Comparison of ENCODE assay signal across 8 mouse cellular contexts in genomic region chr9:55311560-55311959, GRCm38 (mm10). TPM values are rescaled to one million over a fixed set of nuclear protein-coding genes. Genes with fewer than 3 reads are reported as not detected.
DNase-seq lines count a peak whose midpoint lies in the region; ATAC-seq and TF ChIP-seq lines count a peak whose summit lies in the region.

No protein-coding gene starts in this region.

- H3K4me3 ChIP-seq in hindbrain, postnatal 0 days (ENCODE audit: low read length): no peak overlapping the region
- H3K4me3 ChIP-seq in macrophage (ENCODE audit: inconsistent target): no peak overlapping the region

- ATAC-seq in hindbrain, postnatal 0 days: peak; percentile 91

- no peaks in the 10 kb centered on the region for H3K27me3 ChIP-seq in hindbrain, postnatal 0 days (ENCODE audit: insufficient read depth, low read length)

- peak; percentile 48 for DNase-seq in WW6 (ENCODE audit: low read depth, low spot score)
- peak; percentile 85 for DNase-seq in cerebellum, adult 9-11 months
- DNase-seq in frontal cortex, postnatal 14 days (ENCODE audit: low spot score in 2 of 2): peak; percentile 21 to 66
- DNase-seq in hindbrain, postnatal 0 days (ENCODE audit: low spot score): peak; percentile 95
- peak; percentile 67 for DNase-seq in left cerebral cortex, adult 11 months (ENCODE audit: low spot score)
- peak; percentile 78 to 85 for DNase-seq in right cerebral cortex, adult 2 months (ENCODE audit: low spot score in 2 of 2)
- DNase-seq in urinary bladder, postnatal 36 days (ENCODE audit: low spot score in 2 of 2): peak; percentile 33 to 66

- no peaks in the 10 kb centered on the region for H3K79me2 ChIP-seq in macrophage (ENCODE audit: inconsistent target)

- no peak overlapping the region for H3K27ac ChIP-seq in hindbrain, postnatal 0 days
- H3K27ac ChIP-seq in macrophage: peak overlapping the region; percentile 95

- 10% methylated on average over 5 of the region's 5 CpGs for WGBS in hindbrain, postnatal 0 days
- WGBS in macrophage (ENCODE audit: missing documents): 6% methylated on average over 5 of the region's 5 CpGs

- H3K4me1 ChIP-seq in hindbrain, postnatal 0 days (ENCODE audit: insufficient read depth, low read length): no peaks in the 10 kb centered on the region

- no peaks in the 10 kb centered on the region for H3K9me3 ChIP-seq in hindbrain, postnatal 0 days (ENCODE audit: low read length)

- H3K36me3 ChIP-seq in hindbrain, postnatal 0 days (ENCODE audit: insufficient read depth, low read length): no peaks in the 10 kb centered on the region
- no peaks in the 10 kb centered on the region for H3K36me3 ChIP-seq in macrophage (ENCODE audit: inconsistent target)

- TF ChIP-seq CTCF in hindbrain, postnatal 0 days (IDR thresholded peaks at IDR 0.05; ENCODE audit: low read depth): peak; percentile 91

- H3K4me2 ChIP-seq in hindbrain, postnatal 0 days (ENCODE audit: low read depth, low read length): no peak overlapping the region

- no peak overlapping the region for H3K9ac ChIP-seq in hindbrain, postnatal 0 days (replicated peaks; ENCODE audit: low read length)

RNA-seq across cellular contexts. Expression of gene Nrg4, which starts 15.1 kb away (rescaled TPM):
- total RNA-seq in hindbrain, postnatal 0 days (2014; rRNA removed): 0.07 and 0.68 TPM in 2 replicates
- 1.1 and 1.7 TPM in 2 replicates for polyA plus RNA-seq in hindbrain, postnatal 0 days (2015; fragmentation: Nextera tagmentation; extraction: Ambion mirVana)
- 10 to 100 TPM in 1 of 26 experiments, 1 to 10 TPM in 24, under 1 TPM in 1; 0.88 to 12.0 (median 3.0) TPM for total RNA-seq in macrophage (2018; cell fraction: chromatin; rRNA removed)
- total RNA-seq in macrophage (2018; cell fraction: cytosol; rRNA removed): 1 to 10 TPM in 3 of 26 experiments, under 1 TPM in 23; 0.37 to 1.7 (median 0.60) TPM
- 10 to 100 TPM in 2 of 26 experiments, 1 to 10 TPM in 24; 1.4 to 15.3 (median 3.5) TPM for total RNA-seq in macrophage (2018; cell fraction: nucleus; rRNA removed)
- 0.30 to 1.0 TPM (median 0.40 TPM) in 3 replicates for polyA plus RNA-seq in macrophage (2018)

RNA-seq across cellular contexts. Expression of gene Tmem266, which starts 15.2 kb away (rescaled TPM):
- 7.1 and 15.3 TPM in 2 replicates for total RNA-seq in hindbrain, postnatal 0 days (2014; rRNA removed)
- polyA plus RNA-seq in hindbrain, postnatal 0 days (2015; fragmentation: Nextera tagmentation; extraction: Ambion mirVana): 5.6 and 5.9 TPM in 2 replicates
- 10 to 100 TPM in 5 of 26 experiments, 1 to 10 TPM in 10, under 1 TPM in 3, not detected in 8; 0.45 to 36.9 (median 4.4) TPM for total RNA-seq in macrophage (2018; cell fraction: chromatin; rRNA removed)
- total RNA-seq in macrophage (2018; cell fraction: cytosol; rRNA removed): under 1 TPM in 21 of 26 experiments, not detected in 5; 0.03 to 0.71 (median 0.14) TPM
- 10 to 100 TPM in 5 of 26 experiments, 1 to 10 TPM in 11, under 1 TPM in 6, not detected in 4; 0.40 to 17.4 (median 1.8) TPM for total RNA-seq in macrophage (2018; cell fraction: nucleus; rRNA removed)
- polyA plus RNA-seq in macrophage (2018): 0.10 to 0.22 TPM in 2 of 3 replicates, not detected in the other

Comparison
In these comparisons a context has a peak if more than half of its experiments do, and no peak if none do; other contexts are left out.
1. DNase-seq: peak in every context shown above with its lines; median percentile 95 in hindbrain, postnatal 0 days; 85 in cerebellum, adult 9-11 months; 82 in right cerebral cortex, adult 2 months; 67 in left cerebral cortex, adult 11 months; 50 in urinary bladder, postnatal 36 days; 48 in WW6; 44 in frontal cortex, postnatal 14 days.